In genomic region chr1:161219816-161220215, GRCm38 (mm10) we compare ENCODE assay signal across 14 mouse cellular contexts. TPM values are rescaled to one million over a fixed set of nuclear protein-coding genes. Genes with fewer than 3 reads are reported as not detected.
DNase-seq lines count a peak whose midpoint lies in the region.
"Had no signal": no experiment of that assay in that cellular context is flagged by ENCODE, and none has a peak within 500 bp of the region (broad histone marks: within the 10 kb centered on the region; RNA-seq: fewer than 3 reads in every experiment).

No protein-coding gene starts in this region.

- peak; percentile 39 to 60 for DNase-seq in cerebellum, postnatal 10 days
- no peak for DNase-seq in cerebellum, adult 8-10 months
- DNase-seq in heart, adult 11 months: peak; percentile 80
- no peak for DNase-seq in heart, adult 8-10 months (ENCODE audit: low spot score)
- peak; percentile 8 for DNase-seq in right cerebral cortex, adult 18-20 months
- no peak for DNase-seq in right cerebral cortex, postnatal 25 days
- no peak for DNase-seq in ovary, postnatal 10 days (ENCODE audit: low spot score)
- DNase-seq: adrenal gland, postnatal 10 days; gastrocnemius, postnatal 14 days; heart, postnatal 36 days; kidney, adult 8-10 months; kidney, postnatal 4 days; lung, postnatal 36 days; retina, postnatal 1 day had no signal

RNA-seq across cellular contexts. Expression of gene Prdx6, which starts 31.2 kb away (rescaled TPM):
- 100 to 1,000 TPM; 324 to 390 (median 370) TPM for total RNA-seq in heart, adult 8-10 months (2022)

Comparison
In these comparisons a context has a peak if more than half of its experiments do, and no peak if none do; other contexts are left out.
1. DNase-seq: peak in cerebellum, postnatal 10 days (2 of 2), heart, adult 11 months (single experiment) and right cerebral cortex, adult 18-20 months (single experiment); none in cerebellum, adult 8-10 months (single experiment), heart, adult 8-10 months (single experiment), right cerebral cortex, postnatal 25 days (single experiment) and ovary, postnatal 10 days (single experiment).